Mouse (Mus musculus): ENCODE results near the gene Kpna7.

DNA sequence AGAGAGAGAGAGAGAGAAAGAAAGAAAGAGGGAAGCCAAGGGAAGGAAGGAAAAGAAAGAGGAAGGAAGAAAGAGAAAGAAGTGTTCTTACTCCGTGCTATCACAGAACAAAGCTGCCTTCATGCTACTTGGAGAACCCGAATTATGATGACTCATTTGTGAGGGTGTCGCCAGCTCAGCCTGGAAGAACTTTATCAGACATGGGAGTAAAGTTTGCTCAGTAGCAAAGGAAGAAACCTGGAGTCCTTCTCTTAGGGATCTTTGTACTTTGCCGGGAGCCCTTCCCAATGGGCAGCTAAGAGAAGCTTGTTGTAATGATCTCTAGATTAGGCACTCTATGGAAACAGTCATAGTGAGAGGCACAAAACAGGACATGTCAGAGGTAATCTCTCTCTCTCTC lies 18.9 kb upstream of the Kpna7 start:
- TF ChIP-seq CTCF (IDR thresholded peaks at IDR 0.05; ENCODE audit: low read depth, low read length), result no peak
- TF ChIP-seq POLR2A (IDR thresholded peaks at IDR 0.05; ENCODE audit: borderline replicate concordance, low read depth, low read length), result no peak
